Mouse (Mus musculus) layer of hippocampus, adult 9-11 months (tissue): ENCODE measurements around the gene Gm28230.

ENCODE experiments used
- DNase-seq: peaks from one replicate; pipeline ENCODE4 v3.0.0; 2022

Gene Gm28230

DNA sequence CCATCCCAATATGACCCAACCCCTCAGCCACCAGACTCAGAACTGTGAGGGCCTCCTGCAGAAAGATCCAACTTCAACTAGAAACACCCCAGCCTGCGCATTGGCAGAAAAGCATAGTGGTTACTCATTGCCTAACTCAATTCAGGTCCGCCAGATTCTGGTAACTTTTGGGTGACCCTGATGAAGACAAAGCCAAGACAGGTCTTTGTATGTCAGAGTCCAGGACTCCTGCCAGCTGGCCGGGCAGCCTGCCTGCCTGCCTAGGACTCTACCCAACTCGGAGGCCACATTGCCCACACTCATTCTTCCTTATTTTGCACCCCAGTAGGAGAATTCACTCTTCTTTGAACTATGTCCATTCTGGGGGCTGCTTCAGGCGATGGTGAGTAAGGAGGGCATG lies at the start of gene Gm28230:
Gm28230 (plus strand) TSS at position 178 of the 400 bp plus-strand sequence.
- no peak for DNase-seq

- no peak for DNase-seq
Observed at GRCm38 (mm10) chr2:74677106-74677505, 49.4 kb upstream of the Gm28230 start.

- DNase-seq: no peak
Observed at GRCm38 (mm10) chr2:74678891-74679595, 47.5 kb upstream of the Gm28230 start, which contains the start of gene Hoxd11. Hoxd11 (plus strand) TSS chr2:74679557.

- DNase-seq: no peak
Observed at GRCm38 (mm10) chr2:74679596-74679971, 46.9 kb upstream of the Gm28230 start.

DNA sequence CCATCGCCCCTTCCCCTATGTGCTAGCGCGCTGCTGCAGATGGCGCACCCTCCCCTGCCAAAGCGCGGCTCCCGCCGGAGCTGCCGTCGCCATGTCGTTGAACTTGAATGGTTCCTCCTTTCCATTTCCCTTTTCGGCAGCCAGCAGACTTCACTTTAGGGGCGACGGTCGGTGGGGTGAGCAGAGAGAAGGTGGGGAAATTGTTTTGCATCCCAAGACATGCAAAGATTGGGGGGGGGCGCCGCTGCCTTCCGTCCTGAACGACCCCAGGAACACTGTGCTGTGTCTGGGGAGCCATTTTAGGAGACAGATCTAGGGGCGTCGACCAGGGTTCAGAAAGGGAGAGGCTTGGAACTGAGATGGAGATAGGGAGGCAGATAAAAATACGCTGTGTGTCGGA lies 46.5 kb upstream of the Gm28230 start:
- DNase-seq: no peak

- no peak for DNase-seq
Observed at GRCm38 (mm10) chr2:74680561-74681398, 45.7 kb upstream of the Gm28230 start.

GRCm38 (mm10) chr2:74681594-74682531 lies 44.7 kb upstream of the Gm28230 start:
- DNase-seq: no peak

- no peak for DNase-seq
Observed at GRCm38 (mm10) chr2:74682796-74683195, 43.7 kb upstream of the Gm28230 start.

- no peak for DNase-seq
Observed at GRCm38 (mm10) chr2:74683471-74683951, 43.0 kb upstream of the Gm28230 start.

DNA sequence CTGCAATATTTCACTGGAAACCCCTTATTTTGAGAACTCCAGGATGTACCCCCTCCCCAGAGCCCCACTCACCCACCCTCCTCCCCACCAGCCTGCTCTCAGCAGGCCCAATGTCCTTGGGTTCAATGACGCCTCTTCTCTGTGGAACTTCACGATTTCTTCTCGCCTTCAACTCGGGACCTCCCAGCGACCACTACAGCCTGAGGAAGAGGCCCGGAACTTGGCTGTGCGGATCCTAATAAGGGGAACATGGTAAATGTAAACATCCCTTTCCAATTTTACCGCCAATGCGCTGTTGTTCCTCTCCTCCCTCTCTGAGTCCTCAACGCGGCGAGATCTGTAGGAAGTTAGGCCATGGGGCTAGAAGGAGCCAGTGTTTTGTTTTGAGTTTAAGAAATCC lies 42.4 kb upstream of the Gm28230 start:
- DNase-seq: no peak

GRCm38 (mm10) chr2:74685059-74685603 lies 41.4 kb upstream of the Gm28230 start:
- DNase-seq: no peak

- peak; percentile 18 for DNase-seq
Observed at GRCm38 (mm10) chr2:74686301-74686987, 40.1 kb upstream of the Gm28230 start.

DNA sequence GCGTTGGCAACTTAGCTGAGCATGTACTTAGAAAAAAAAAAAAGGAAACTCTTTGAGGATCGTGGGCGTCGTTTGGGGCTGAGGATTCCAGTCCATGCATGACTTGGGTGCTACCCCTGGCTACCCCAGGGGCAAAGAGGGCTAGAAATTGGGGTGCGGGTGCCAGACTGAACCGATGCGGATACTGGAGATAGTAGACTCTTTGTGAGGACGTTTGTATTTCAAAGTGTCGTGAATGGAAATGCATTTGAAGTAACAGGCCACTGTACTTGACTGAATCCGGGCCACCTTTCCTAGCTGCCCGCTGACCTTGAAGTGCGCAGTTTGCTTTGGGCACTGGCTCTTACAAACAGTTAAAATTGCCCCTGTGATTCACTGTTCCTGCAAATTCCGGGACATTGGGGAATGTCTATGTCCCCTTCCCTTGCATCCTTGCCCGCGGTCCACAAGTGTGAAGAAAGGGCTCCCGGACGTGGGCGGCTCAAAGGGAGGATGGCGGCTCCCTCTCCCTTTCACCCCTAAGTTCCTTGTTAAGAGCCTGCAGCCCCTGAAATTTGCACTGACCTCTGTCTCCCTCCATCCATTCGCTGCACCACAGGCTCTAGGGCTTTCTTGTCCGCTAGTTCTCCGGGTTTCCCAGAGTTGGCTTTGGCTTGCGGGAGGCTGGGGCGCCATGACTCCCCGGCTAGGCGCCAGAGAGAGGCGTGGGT lies 39.4 kb upstream of the Gm28230 start:
- DNase-seq: no peak

GRCm38 (mm10) chr2:74687698-74688555 lies 38.6 kb upstream of the Gm28230 start:
- no peak for DNase-seq

DNA sequence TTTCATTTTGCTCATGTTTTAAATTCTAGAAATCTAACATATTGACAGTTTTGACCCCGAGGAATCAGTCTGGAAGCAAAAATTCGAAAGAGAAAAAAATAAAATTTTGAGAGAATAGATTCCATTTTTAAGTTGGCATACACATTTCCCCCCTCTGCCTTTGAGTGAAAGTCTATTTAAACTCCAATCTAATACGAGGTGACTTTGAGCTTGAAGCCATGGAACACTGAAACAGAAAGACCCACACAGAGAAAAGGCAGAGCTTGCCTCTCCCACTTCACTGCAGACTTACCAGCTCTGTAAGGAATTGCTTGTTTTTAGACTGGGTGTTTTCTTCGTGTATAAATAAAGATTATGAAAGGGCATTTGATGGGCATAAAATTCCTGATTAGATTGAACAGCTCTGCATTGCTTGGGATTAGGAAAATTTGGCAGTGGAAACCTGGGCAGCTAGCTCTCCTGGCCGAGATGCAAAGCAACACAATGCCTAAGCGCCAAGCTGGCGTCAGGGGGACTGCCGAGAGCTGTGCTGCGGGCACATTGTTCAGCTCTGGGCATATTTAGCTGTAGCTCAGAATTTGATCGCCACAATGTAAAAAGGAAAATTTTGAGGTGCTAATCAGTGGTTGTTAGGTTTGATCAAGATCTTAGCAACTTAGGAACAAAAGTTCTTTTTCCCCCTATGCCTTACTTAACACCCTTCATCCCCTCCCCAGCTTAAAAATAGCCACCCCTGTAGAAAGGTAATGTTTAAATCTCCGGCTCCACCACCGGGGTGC lies 37.5 kb upstream of the Gm28230 start:
- DNase-seq: no peak

- DNase-seq: no peak
Observed at GRCm38 (mm10) chr2:74689574-74690337, 36.8 kb upstream of the Gm28230 start.

DNA sequence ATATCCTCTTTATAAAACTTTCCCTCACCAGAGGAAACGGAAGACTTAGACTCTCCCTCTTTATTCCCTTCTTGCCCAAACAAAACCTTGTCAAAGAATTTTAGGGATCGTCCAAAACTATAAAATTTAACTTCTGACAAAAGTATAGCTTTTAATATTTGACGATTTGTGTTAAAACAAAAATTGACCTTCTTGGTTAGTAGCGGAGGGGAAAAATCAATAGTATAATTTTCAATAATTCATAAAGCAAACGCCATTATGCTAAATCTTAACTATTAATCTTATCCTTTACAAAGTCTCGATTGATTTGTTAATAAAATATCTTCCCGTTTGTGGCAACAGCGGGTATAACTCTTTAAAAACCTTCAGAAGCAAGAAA lies 36.2 kb upstream of the Gm28230 start:
- DNase-seq: no peak
